Mouse (Mus musculus) G1E (cell line): Measurements from ENCODE around the gene Gm15557.

Experiments
- CTCF ChIP-seq: IDR thresholded peaks from 2 replicates; pipeline ENCODE4 v1.5.1; 2012; ENCODE audit warnings: low read depth, low read length, inconsistent platforms, mixed read lengths
- GATA1 ChIP-seq: IDR thresholded peaks from 2 replicates; pipeline ENCODE4 v1.6.1; 2012; ENCODE audit warnings: borderline replicate concordance, low read length, inconsistent platforms, mixed read lengths

- no peak for TF ChIP-seq CTCF
- TF ChIP-seq GATA1: no peak
Observed at GRCm38 (mm10) chr2:155895046-155895735, 45.3 kb upstream of the Gm15557 start.
